Mouse (Mus musculus) kidney, adult 9 months (tissue): ENCODE results near the gene Tsen2.

Source experiments
- DNase-seq: peaks from one replicate; pipeline ENCODE4 v3.0.0; 2022

Gene Tsen2

GRCm38 (mm10) chr6:115542341-115542740 lies 2.1 kb upstream of the Tsen2 start:
- no peak for DNase-seq

DNA sequence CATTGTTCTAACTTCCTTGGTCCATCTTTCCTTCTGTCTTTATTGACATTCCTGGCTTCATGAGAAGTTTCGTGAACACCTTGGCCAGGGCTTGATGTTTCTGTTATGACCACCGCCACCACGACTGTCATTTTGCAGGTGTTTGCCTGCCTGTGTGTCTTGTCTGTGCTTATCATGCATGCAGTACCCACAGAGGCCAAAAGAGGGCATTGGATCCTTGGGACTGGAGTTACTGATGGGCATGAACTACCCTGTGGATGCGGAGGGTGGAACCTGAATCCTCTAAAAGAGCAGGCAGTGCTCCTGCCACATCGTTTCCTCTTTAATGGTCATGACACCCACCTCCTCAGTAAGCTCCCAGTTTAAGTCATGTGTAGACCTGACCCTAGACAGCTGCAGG lies 1.8 kb downstream of the Tsen2 start:
- DNase-seq, result peak; percentile 79

GRCm38 (mm10) chr6:115555485-115555884 lies 11.0 kb downstream of the Tsen2 start:
- DNase-seq, result no peak

- peak; percentile 59 for DNase-seq
Measured at GRCm38 (mm10) chr6:115558176-115558575, 13.7 kb downstream of the Tsen2 start.

- DNase-seq, result peak; percentile 68
Measured at GRCm38 (mm10) chr6:115559651-115560632, 15.5 kb downstream of the Tsen2 start.

GRCm38 (mm10) chr6:115565479-115566045 lies 21.1 kb downstream of the Tsen2 start:
- no peak for DNase-seq

GRCm38 (mm10) chr6:115574171-115574570 lies 29.7 kb downstream of the Tsen2 start:
- no peak for DNase-seq

DNA sequence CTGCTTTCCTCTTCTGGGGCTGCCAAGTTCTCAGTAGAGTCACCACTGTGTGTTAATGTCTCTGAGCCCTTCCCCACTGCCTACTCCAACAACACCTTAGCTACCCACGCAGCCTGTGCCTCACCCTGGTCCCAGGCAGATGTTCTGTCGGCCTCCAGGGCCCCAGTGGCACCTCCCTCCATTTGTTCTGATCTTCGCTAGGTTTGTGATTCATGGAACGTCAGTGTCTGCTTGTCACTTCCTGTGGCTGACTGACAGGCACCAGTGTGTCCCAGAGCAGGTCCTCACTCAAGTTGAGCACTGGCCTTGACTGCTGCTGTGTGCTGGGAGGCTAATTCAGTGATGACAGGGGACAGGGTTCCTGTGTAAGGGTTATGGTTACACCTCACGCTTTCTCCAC lies 32.9 kb downstream of the Tsen2 start:
- no peak for DNase-seq

- no peak for DNase-seq
Measured at GRCm38 (mm10) chr6:115577941-115578340, 33.5 kb downstream of the Tsen2 start.

DNA sequence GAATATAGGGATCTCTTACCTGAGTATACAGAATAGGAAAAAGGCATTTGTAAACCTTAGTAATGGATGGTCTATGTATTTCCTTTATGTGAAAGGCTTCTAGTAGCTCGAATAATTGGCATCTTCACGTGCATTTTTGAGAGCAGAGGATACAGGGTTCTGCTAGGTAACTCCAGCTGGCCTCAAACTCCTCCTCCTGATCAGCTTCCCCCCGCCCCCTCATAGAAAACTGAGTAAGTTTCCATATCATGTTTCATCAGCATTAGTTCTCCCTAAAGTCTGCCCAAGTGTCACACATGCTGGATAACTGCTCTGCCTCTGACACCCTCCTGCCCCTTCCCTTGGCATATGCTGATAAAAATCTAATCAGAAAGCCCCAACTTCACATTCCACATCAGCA lies 36.3 kb downstream of the Tsen2 start:
- DNase-seq, result no peak

DNA sequence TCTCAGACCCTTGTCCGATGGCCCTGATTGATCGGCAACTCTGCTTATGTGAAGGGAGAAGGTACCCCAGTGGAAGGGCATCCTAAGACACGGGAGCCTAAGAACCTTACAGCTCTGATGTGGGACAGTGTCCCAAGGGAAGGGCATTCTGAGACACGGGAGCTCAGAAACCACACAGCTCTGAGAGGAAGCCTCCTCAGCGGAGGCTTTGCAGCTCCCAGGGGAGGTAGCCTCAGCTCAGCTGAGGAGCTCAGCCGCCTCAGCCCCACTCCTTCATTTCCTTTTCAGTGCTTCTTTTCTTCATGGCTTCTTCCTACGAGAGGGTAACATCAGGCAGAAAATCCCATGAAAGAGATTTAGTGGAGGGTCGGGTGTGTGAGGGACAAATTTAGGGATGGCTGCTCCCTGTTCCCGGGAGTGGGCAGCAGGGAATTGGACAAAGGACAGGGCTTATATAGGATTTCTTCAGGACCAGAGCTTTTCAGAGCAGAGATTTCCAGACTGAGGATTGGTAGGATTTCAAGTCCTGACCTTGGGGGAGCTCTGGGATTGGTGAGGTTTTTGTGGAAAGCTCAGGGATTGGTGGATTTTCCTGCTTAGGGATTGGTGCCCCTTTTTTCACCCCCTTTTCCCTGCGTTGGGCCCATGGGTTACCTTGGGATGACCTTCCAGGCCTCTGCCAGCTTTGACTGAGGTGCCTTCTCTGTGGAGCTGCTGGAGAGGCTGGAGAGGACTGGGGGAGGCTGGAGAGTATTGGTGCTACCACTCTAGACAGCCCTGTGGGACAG lies 38.1 kb downstream of the Tsen2 start:
- DNase-seq, result no peak

DNA sequence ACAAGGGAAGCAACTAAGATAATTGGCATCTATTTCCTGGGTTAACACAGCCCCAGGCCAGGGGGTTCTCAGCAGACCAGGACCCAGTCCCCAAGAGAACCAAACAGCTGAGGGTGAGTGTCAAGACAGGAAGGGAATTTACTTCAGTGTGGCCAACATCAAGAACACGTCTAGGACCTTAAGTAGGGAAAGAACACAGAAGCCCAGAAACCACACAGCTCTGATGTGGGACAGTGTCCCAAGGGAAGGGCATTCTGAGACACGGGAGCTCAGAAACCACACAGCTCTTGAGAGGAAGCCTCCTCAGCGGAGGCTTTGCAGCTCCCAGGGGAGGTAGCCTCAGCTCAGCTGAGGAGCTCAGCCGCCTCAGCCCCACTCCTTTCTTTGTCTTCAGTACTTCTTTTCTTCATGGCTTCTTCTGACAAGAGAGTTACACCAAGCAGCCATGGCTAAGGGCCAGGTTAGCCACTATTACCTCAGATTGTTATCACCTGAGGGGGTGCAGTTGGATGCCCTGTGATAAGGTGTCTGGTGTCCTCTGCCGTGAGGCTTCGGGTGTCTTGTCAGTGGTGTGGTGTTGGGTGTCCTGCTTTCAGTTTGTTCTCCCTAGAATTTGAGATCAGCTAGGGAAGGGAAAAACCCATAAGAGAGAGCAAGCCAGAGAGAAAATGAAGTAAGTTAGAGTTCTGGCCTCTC lies 39.1 kb downstream of the Tsen2 start:
- DNase-seq, result no peak

DNA sequence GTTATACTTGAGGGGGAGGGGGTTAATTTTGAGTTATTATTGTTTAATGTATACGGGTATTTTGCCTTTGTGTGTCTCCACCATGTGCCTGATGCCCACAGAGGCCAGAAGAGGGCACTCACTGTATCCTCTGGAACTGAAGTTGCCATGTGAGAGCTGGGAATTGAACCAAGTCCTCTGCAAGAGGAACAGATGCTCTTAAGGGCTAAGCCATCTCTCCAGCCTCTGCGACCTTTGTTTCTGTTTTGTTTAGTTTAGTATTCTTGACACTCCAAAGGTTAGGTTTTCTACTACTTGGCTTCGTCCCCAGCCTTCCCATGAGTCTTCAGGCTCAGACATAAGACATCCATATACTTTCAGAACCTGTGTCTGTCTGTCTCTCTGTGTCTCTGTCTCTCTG lies 39.7 kb downstream of the Tsen2 start:
- peak; percentile 69 for DNase-seq

DNA sequence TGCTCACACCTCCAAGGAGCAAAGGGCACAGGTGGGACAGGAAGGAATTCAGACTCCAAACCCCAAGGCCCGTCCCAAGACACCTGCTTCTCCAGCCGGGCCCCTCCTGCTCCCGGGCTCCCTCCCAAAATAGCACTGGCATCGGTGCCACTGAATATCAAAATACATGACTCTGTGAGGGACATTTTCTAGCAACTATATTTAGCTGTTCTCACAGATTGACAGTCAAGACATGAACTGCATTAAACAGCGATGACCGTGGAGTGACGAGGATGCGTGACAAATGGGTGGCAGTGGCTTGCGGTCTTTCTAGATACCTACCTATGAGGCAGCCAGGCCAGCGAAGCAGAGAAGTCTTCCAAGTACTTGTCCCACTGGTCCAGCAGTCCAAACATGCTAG lies 41.9 kb downstream of the Tsen2 start:
- no peak for DNase-seq

GRCm38 (mm10) chr6:115591692-115592359 lies 47.4 kb downstream of the Tsen2 start:
- peak; percentile 16 for DNase-seq

- DNase-seq, result peak; percentile 86
Measured at GRCm38 (mm10) chr6:115592458-115592857, 48.0 kb downstream of the Tsen2 start, which contains the start of gene Mkrn2os. Gene Mkrn2os (minus strand): TSS chr6:115592576.

DNA sequence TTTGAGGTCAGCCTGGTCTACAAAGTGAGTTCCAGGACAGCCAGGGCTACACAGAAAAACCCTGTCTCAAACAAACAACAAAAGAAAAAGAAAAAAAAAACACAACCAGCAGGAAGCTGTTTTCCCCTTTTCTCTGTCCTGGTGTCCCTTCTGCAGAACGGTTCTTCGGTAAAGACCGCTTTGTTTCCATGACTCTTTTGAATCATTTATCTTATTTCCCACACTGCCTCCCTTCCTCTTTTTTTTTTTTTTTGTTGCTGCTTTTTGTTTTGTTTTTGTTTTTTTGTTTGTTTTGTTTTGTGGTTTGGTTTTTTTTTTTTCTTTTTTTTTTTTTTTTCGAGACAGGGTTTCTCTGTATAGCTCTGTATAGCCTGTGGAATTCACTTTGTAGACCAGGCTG lies 48.8 kb downstream of the Tsen2 start:
- no peak for DNase-seq

DNA sequence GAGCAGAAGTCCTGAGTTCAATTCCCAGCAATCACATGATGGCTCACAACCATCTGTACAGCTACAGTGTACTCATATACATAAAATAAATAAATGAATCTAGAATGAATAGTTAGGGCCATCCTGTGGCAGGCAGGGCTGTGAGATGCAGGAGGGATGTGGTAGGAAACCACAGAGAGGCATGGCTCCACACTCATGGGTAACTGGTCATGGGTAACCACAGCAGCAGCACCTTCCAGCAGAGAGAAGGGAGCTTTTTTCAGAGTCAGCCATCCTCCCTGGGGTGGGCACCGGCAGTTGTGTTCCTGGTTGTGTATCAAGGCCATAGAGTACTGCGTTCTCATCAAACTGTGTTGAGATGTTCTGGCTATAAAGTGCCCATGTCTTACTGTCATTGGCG lies 50.0 kb downstream of the Tsen2 start:
- no peak for DNase-seq

GRCm38 (mm10) chr6:115595667-115596066 lies 51.2 kb downstream of the Tsen2 start:
- DNase-seq, result no peak

DNA sequence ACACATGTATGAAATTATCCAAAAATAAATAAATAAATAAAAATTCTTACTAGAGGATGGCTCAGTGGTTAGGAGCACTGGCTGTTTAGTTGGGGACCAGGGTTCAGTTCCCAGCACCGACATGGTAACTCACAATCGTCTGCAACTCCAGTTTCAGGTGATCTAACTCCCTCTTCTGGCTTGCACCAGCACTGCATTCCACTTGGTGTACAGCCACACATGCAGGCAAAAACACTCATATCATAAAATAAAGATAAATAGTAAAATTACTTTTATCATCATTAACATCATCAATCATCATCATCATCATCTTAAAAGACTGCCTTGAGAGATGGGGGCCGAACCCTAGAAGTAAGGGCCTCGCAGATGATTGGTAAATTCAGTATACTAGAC lies 56.9 kb downstream of the Tsen2 start:
- DNase-seq, result no peak

- DNase-seq, result peak; percentile 80
Measured at GRCm38 (mm10) chr6:115601715-115602523, 57.5 kb downstream of the Tsen2 start, which contains the start of gene Mkrn2. Gene Mkrn2 (plus strand): TSS chr6:115601902.
